Mouse (Mus musculus) liver, embryonic 14.5 days (tissue): ENCODE data around the gene Hpcal1. TPM values are rescaled to one million over a fixed set of nuclear protein-coding genes. Genes with fewer than 3 reads are reported as not detected.

Experiments used
- ATAC-seq: fragments of 200-750 bp; cut with Nextera tagmentation; 2 replicates; pipeline ENCODE4 v1.8.0; 2017; ENCODE audit warnings: moderate number of reproducible peaks, mild to moderate bottlenecking, moderate library complexity; ENCODE audit not compliant: insufficient read depth
- DNase-seq, 3 experiments: peaks; one replicate each; pipeline ENCODE4 v3.0.0-alpha.2; 2012 to 2013; ENCODE audit warnings: low read depth in 3 of 3, low spot score in 3 of 3
- H3K27ac ChIP-seq: fragments of 300-500 bp; sonication (generic); 2 replicates; pipeline ENCODE4 v1.5.1; 2014; ENCODE audit warnings: moderate library complexity, mild to moderate bottlenecking, control low read depth, inconsistent platforms
- H3K27me3 ChIP-seq: fragments of 300-500 bp; sonication (generic); 2 replicates; pipeline ENCODE4 v1.6.1; 2014; ENCODE audit warnings: mild to moderate bottlenecking, low read length, moderate library complexity; ENCODE audit not compliant: control insufficient read depth, insufficient read depth
- H3K36me3 ChIP-seq: fragments of 300-500 bp; sonication (generic); replicated peaks from 2 replicates; pipeline ENCODE4 v1.6.1; 2014; ENCODE audit warnings: low read depth; ENCODE audit not compliant: control insufficient read depth, insufficient read depth
- H3K4me1 ChIP-seq, 2 experiments: fragments of 200-500 bp in 1 of 2; fragments of 300-500 bp in 1 of 2; sonication (generic) in 1 of 2; replicated peaks; 2 replicates each; pipeline ENCODE4 v1.6.1; 2012 to 2014; ENCODE audit warnings: antibody characterized with exemption in 1 of 2, inconsistent platforms in 1 of 2, low read length in 1 of 2; ENCODE audit not compliant: control insufficient read depth in 2 of 2, insufficient read depth in 2 of 2
- H3K4me2 ChIP-seq: fragments of 300-500 bp; sonication (generic); 2 replicates; pipeline ENCODE4 v1.6.1; 2014; ENCODE audit warnings: low read depth, mild to moderate bottlenecking, control low read depth, moderate library complexity
- H3K4me3 ChIP-seq, 2 experiments: fragments of 200-500 bp in 1 of 2; fragments of 300-500 bp in 1 of 2; sonication (generic) in 1 of 2; 2 replicates each; pipeline ENCODE4 v1.5.1; 2012 to 2014; ENCODE audit warnings: low read depth in 2 of 2, low read length in 2 of 2, mild to moderate bottlenecking in 2 of 2, control low read depth in 1 of 2, inconsistent platforms in 1 of 2, moderate library complexity in 1 of 2; ENCODE audit not compliant: insufficient read depth in 1 of 2
- H3K9ac ChIP-seq: fragments of 300-500 bp; sonication (generic); replicated peaks from 2 replicates; pipeline ENCODE4 v1.6.1; 2014; ENCODE audit warnings: mild to moderate bottlenecking, control low read depth, moderate library complexity
- H3K9me3 ChIP-seq: fragments of 300-500 bp; sonication (generic); 2 replicates; pipeline ENCODE4 v1.6.1; 2016; ENCODE audit warnings: low read length, mixed read lengths; ENCODE audit not compliant: control insufficient read depth
- CTCF ChIP-seq: IDR thresholded peaks from 2 replicates; pipeline ENCODE4 v1.5.1; 2016; ENCODE audit warnings: antibody characterized with exemption, low read depth, control low read depth
- EP300 ChIP-seq: IDR thresholded peaks from 2 replicates; pipeline ENCODE4 v1.6.1; 2016; ENCODE audit warnings: antibody characterized with exemption, low read depth
- WGBS: fragments of 180-500 bp; shearing (Covaris S2); extraction: QIAGEN DNeasy Blood & Tissue Kit; methylation state at CpG from one replicate; pipeline ENCODE4 v1.1.7; 2014; ENCODE audit not compliant: insufficient replicate concordance; 5-methylcytosine and 5-hydroxymethylcytosine counted together
- polyA plus RNA-seq, 2 experiments: library from polyadenylated mRNA; depleted of rRNA in 1 of 2; stranded (reverse) in 1 of 2; unstranded in 1 of 2; fragments of >200 nt; fragmentation: Nextera tagmentation in 1 of 2; extraction: Ambion mirVana in 1 of 2; gene quantifications; 2 replicates each; pipeline versions ENCODE4 v1.2.1 to v1.2.3; 2012 to 2014

The Hpcal1 gene
- polyA plus RNA-seq, 2 experiments: 13.6 to 16.6 TPM

GRCm38 (mm10) chr12:17729211-17729900 is 38.7 kb downstream of the Hpcal1 start:
- 79% methylated on average over 13 of the region's 13 CpGs for WGBS
- H3K4me1 ChIP-seq: peaks cover 17 to 58% of the 10 kb centered on the region in 2 experiments
- no peak for DNase-seq

GRCm38 (mm10) chr12:17732006-17732405 is 41.4 kb downstream of the Hpcal1 start:
- H3K9ac ChIP-seq: no peak overlapping the region
- H3K4me3 ChIP-seq: no peak overlapping the region
- H3K9me3 ChIP-seq: no peaks in the 10 kb centered on the region
- no peak for ATAC-seq
- no peak for TF ChIP-seq CTCF
- no peak for TF ChIP-seq EP300
- peaks cover 0 to 42% of the 10 kb centered on the region in 2 experiments; a peak in 3 of 4 replicates for H3K4me1 ChIP-seq
- H3K27ac ChIP-seq: no peak overlapping the region
- DNase-seq: no peak
- no peaks in the 10 kb centered on the region for H3K27me3 ChIP-seq
- no peak overlapping the region for H3K4me2 ChIP-seq
- WGBS: 56% methylated on average over 7 of the region's 7 CpGs
- H3K36me3 ChIP-seq: no peaks in the 10 kb centered on the region

More at GRCm38 (mm10) chr12:17729211-17729900, 38.7 kb downstream of the Hpcal1 start:
- Histone ChIP-seq H3K27ac (no peak overlapping the region), H3K4me2 (no peak overlapping the region), H3K27me3 (no peaks in the 10 kb centered on the region), H3K4me3 (no peak overlapping the region), H3K9me3 (no peaks in the 10 kb centered on the region), H3K9ac (no peak overlapping the region), H3K36me3 (no peaks in the 10 kb centered on the region)
- ATAC-seq: no peak
- TF ChIP-seq CTCF: no peak
- TF ChIP-seq EP300: no peak

- no peaks in the 10 kb centered on the region for H3K9me3 ChIP-seq
- no peak overlapping the region for H3K9ac ChIP-seq
- H3K4me3 ChIP-seq: no peak overlapping the region
- no peak overlapping the region for H3K27ac ChIP-seq
- ATAC-seq (no peak), DNase-seq (no peak)
- H3K4me2 ChIP-seq: no peak overlapping the region
- no peaks in the 10 kb centered on the region for H3K27me3 ChIP-seq
- peaks cover 0 to 38% of the 10 kb centered on the region in 2 experiments; a peak in 3 of 4 replicates for H3K4me1 ChIP-seq
- H3K36me3 ChIP-seq: no peaks in the 10 kb centered on the region
- TF ChIP-seq EP300: no peak
- TF ChIP-seq CTCF: no peak
- 61% methylated on average over 4 of the region's 4 CpGs for WGBS
These were observed 41.9 kb downstream of the Hpcal1 start for GRCm38 (mm10) chr12:17732546-17732945.

- no peak for TF ChIP-seq EP300
- no peak for TF ChIP-seq CTCF
- no peak for ATAC-seq
- Histone ChIP-seq H3K36me3 (no peaks in the 10 kb centered on the region), H3K9me3 (no peaks in the 10 kb centered on the region), H3K9ac (no peak overlapping the region), H3K4me3 (no peak overlapping the region), H3K27ac (no peak overlapping the region), H3K4me2 (no peak overlapping the region), H3K4me1 (peaks cover 0 to 31% of the 10 kb centered on the region in 2 experiments; a peak in 2 of 4 replicates), H3K27me3 (no peaks in the 10 kb centered on the region)
- DNase-seq: no peak
- 44% methylated on average over 6 of the region's 6 CpGs for WGBS
These were observed 42.7 kb downstream of the Hpcal1 start for GRCm38 (mm10) chr12:17733114-17733904.

GRCm38 (mm10) chr12:17736396-17736795 is 45.7 kb downstream of the Hpcal1 start:
- no peaks in the 10 kb centered on the region for H3K27me3 ChIP-seq
- peaks cover under 1 to 40% of the 10 kb centered on the region in 2 experiments; a peak in 3 of 4 replicates for H3K4me1 ChIP-seq
- no peak overlapping the region for H3K9ac ChIP-seq
- ATAC-seq: no peak
- no peak overlapping the region for H3K27ac ChIP-seq
- WGBS: 63% methylated on average over 6 of the region's 6 CpGs
- no peak for DNase-seq
- no peak overlapping the region for H3K4me2 ChIP-seq
- no peak overlapping the region for H3K4me3 ChIP-seq
- TF ChIP-seq EP300 (no peak), CTCF (no peak)
- no peaks in the 10 kb centered on the region for H3K36me3 ChIP-seq
- H3K9me3 ChIP-seq: no peaks in the 10 kb centered on the region
